Mouse (Mus musculus): ENCODE results near the gene Cep128. TPM values are rescaled to one million over a fixed set of nuclear protein-coding genes. Genes with fewer than 3 reads are reported as not detected.

The Cep128 gene
- polyA plus RNA-seq, 1 experiment from 2014 or later, result 5.2 TPM

DNA sequence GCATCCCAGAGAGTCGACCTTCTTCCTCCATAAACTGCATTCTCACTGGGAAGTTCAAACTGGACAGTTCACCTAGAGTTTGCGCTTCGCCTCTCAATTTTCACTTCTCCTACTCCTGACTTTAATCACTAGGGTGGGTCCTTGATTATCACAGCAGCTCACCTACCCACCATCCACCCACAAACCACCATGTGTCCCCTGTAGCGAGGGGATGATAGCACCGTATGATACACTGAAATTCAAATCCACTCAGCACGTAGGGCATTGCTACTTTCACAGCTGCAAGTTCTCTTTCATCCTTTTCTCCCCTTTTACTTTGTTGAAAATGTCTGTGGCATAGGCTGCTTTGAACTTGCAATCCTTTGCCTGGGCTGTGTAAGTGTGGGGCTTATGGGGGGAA lies 371.2 kb downstream of the Cep128 start:
- WGBS, result 88% methylated on average over 6 of the region's 6 CpGs
- Histone ChIP-seq H3K9me3 (ENCODE audit: control insufficient read depth, low read length) (no peaks in the 10 kb centered on the region), H3K4me2 (ENCODE audit: low read length) (no peak overlapping the region), H3K36me3 (ENCODE audit: control insufficient read depth, insufficient read depth, low read length) (no peaks in the 10 kb centered on the region), H3K4me3 (replicated peaks; ENCODE audit: low read depth, low read length) (no peak overlapping the region), H3K4me1 (ENCODE audit: control insufficient read depth, insufficient read depth, low read length) (peaks cover 5% of the 10 kb centered on the region; the same call in 1 of the 2 replicates), H3K27ac (replicated peaks; ENCODE audit: low read depth, low read length) (no peak overlapping the region), H3K27me3 (ENCODE audit: control insufficient read depth, insufficient read depth, low read length) (no peaks in the 10 kb centered on the region), H3K9ac (replicated peaks; ENCODE audit: low read length) (no peak overlapping the region)
- DNase-seq (no peak), ATAC-seq (ENCODE audit: low FRiP score, low TSS enrichment) (no peak)

DNA sequence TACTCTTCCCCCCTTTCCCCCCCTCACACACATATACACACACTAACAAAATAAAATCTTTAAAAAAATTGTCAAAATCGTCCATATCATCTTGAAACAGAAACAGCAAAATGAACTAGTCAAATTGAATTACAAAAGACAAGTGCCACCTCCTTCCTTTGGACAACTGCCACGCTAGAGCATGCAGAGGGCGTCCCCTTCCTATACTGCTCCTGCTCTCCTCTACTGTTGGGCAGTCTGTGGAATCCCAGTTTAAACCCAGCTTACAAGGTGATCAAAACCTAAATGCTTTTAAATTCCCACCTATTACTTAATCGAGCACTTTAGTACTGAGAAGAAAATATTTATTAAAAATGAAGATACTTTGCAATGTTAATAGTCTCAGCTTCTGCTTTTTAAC lies 372.0 kb downstream of the Cep128 start:
- Histone ChIP-seq H3K27me3 (ENCODE audit: control insufficient read depth, insufficient read depth, low read length) (no peaks in the 10 kb centered on the region), H3K4me2 (ENCODE audit: low read length) (no peak overlapping the region), H3K9ac (replicated peaks; ENCODE audit: low read length) (no peak overlapping the region), H3K27ac (replicated peaks; ENCODE audit: low read depth, low read length) (no peak overlapping the region), H3K36me3 (ENCODE audit: control insufficient read depth, insufficient read depth, low read length) (no peaks in the 10 kb centered on the region), H3K4me1 (ENCODE audit: control insufficient read depth, insufficient read depth, low read length) (peaks cover 5% of the 10 kb centered on the region; the same call in 1 of the 2 replicates), H3K4me3 (replicated peaks; ENCODE audit: low read depth, low read length) (no peak overlapping the region), H3K9me3 (ENCODE audit: control insufficient read depth, low read length) (no peaks in the 10 kb centered on the region)
- WGBS, result 57% methylated on average over 4 of the region's 4 CpGs
- ATAC-seq (ENCODE audit: low FRiP score, low TSS enrichment) (no peak), DNase-seq (peak; percentile 19)

DNA sequence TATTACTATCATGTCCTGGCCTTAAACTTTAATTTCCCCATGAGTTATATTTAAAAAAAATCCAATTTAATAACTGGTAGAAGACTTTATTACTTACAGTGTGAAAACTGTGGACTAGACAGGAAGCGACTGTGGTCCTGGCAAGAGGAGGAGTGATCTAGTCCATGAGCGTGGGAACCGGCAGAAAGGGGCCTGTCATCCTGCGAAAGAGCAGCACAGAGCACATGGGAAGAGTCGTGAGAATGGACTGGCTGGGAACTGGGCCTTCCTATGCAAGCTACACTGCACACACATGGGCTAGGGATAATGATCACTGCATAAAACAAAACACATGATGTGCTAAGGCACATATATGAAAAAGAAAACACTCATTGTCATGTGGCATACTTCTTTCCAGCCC lies 375.5 kb downstream of the Cep128 start:
- H3K4me3 ChIP-seq (replicated peaks; ENCODE audit: low read depth, low read length), result no peak overlapping the region
- DNase-seq (no peak), ATAC-seq (ENCODE audit: low FRiP score, low TSS enrichment) (no peak)
- no peak overlapping the region for H3K9ac ChIP-seq (replicated peaks; ENCODE audit: low read length)
- H3K4me2 ChIP-seq (ENCODE audit: low read length), result no peak overlapping the region
- H3K9me3 ChIP-seq (ENCODE audit: control insufficient read depth, low read length), result no peaks in the 10 kb centered on the region
- H3K36me3 ChIP-seq (ENCODE audit: control insufficient read depth, insufficient read depth, low read length), result no peaks in the 10 kb centered on the region
- H3K27me3 ChIP-seq (ENCODE audit: control insufficient read depth, insufficient read depth, low read length), result no peaks in the 10 kb centered on the region
- no peak overlapping the region for H3K27ac ChIP-seq (replicated peaks; ENCODE audit: low read depth, low read length)
- H3K4me1 ChIP-seq (ENCODE audit: control insufficient read depth, insufficient read depth, low read length), result no peaks in the 10 kb centered on the region
- 90% methylated on average over 5 of the region's 5 CpGs for WGBS

DNA sequence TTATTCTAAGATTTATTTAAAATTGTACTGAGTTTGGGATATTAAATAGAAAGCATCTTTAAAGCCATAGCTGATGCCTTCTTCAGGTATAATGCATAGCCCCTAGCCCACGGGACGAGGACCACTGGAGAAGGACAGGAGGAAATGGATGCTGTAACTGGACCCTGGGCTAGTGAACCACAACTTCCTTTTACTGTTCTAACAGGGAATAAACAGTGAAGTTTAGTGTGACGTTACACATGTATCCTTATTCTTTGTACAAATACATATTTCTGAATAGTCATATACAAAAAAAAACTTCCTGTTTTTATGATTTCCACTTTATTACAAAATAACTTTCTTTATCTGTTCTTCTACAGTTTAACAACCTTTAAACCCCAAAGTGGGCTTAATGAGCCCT lies 376.0 kb downstream of the Cep128 start:
- no peaks in the 10 kb centered on the region for H3K9me3 ChIP-seq (ENCODE audit: control insufficient read depth, low read length)
- ATAC-seq (ENCODE audit: low FRiP score, low TSS enrichment) (no peak), DNase-seq (no peak)
- no peak overlapping the region for H3K27ac ChIP-seq (replicated peaks; ENCODE audit: low read depth, low read length)
- WGBS, result 94% methylated on average over 3 of the region's 3 CpGs
- no peak overlapping the region for H3K9ac ChIP-seq (replicated peaks; ENCODE audit: low read length)
- no peak overlapping the region for H3K4me2 ChIP-seq (ENCODE audit: low read length)
- no peaks in the 10 kb centered on the region for H3K4me1 ChIP-seq (ENCODE audit: control insufficient read depth, insufficient read depth, low read length)
- no peak overlapping the region for H3K4me3 ChIP-seq (replicated peaks; ENCODE audit: low read depth, low read length)
- H3K36me3 ChIP-seq (ENCODE audit: control insufficient read depth, insufficient read depth, low read length), result no peaks in the 10 kb centered on the region
- no peaks in the 10 kb centered on the region for H3K27me3 ChIP-seq (ENCODE audit: control insufficient read depth, insufficient read depth, low read length)

DNA sequence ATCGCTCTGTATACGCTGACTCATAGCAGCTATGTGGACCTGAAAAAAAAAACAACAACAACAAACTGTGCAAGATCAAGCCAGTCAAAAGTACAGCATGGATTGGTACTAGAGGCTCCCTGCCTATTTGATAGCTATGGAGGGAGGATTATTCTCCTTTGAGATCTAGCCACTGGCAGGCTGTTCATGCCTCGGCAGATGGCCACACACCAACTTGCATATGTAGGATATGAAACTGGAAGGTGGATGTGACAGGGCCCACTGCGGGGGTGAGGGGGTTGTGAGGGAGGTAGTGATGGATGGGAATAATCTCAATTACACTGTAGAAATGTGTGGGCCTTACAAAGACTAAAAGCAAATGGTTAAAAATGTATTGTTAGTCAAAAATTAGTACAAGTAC lies 386.7 kb downstream of the Cep128 start:
- no peaks in the 10 kb centered on the region for H3K9me3 ChIP-seq (ENCODE audit: control insufficient read depth, low read length)
- no peaks in the 10 kb centered on the region for H3K4me1 ChIP-seq (ENCODE audit: control insufficient read depth, insufficient read depth, low read length)
- ATAC-seq (ENCODE audit: low FRiP score, low TSS enrichment) (no peak), DNase-seq (no peak)
- no peaks in the 10 kb centered on the region for H3K27me3 ChIP-seq (ENCODE audit: control insufficient read depth, insufficient read depth, low read length)
- H3K4me2 ChIP-seq (ENCODE audit: low read length), result no peak overlapping the region
- H3K27ac ChIP-seq (replicated peaks; ENCODE audit: low read depth, low read length), result no peak overlapping the region
- H3K4me3 ChIP-seq (replicated peaks; ENCODE audit: low read depth, low read length), result no peak overlapping the region
- H3K9ac ChIP-seq (replicated peaks; ENCODE audit: low read length), result no peak overlapping the region
- no peaks in the 10 kb centered on the region for H3K36me3 ChIP-seq (ENCODE audit: control insufficient read depth, insufficient read depth, low read length)
- 88% methylated on average over 4 of the region's 4 CpGs for WGBS

DNA sequence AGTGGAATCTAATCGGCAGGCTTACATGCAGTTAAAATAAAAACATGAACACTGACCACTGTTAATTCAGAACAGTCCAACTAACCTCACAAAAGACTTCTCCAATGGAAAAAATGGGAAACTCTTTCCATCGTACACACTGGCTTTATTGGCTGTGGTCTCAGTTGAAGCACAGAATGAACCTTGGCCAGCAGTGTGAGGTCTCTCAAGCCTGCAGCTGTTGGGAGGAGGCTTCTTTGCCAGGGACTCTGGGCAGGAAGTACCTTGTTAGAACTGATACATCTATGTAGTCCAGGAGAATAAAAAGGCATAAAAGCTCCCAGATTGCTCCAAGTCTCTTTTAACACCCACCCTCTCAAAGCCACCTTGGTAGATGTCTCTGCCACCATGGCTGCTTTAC lies 390.9 kb downstream of the Cep128 start:
- no peaks in the 10 kb centered on the region for H3K27me3 ChIP-seq (ENCODE audit: control insufficient read depth, insufficient read depth, low read length)
- no peaks in the 10 kb centered on the region for H3K4me1 ChIP-seq (ENCODE audit: control insufficient read depth, insufficient read depth, low read length)
- no peaks in the 10 kb centered on the region for H3K9me3 ChIP-seq (ENCODE audit: control insufficient read depth, low read length)
- no peaks in the 10 kb centered on the region for H3K36me3 ChIP-seq (ENCODE audit: control insufficient read depth, insufficient read depth, low read length)
- ATAC-seq (ENCODE audit: low FRiP score, low TSS enrichment), result no peak
- 92% methylated on average over 2 of the region's 2 CpGs for WGBS
- no peak overlapping the region for H3K27ac ChIP-seq (replicated peaks; ENCODE audit: low read depth, low read length)
- no peak for DNase-seq
- no peak overlapping the region for H3K9ac ChIP-seq (replicated peaks; ENCODE audit: low read length)
- H3K4me3 ChIP-seq (replicated peaks; ENCODE audit: low read depth, low read length), result no peak overlapping the region
- no peak overlapping the region for H3K4me2 ChIP-seq (ENCODE audit: low read length)

DNA sequence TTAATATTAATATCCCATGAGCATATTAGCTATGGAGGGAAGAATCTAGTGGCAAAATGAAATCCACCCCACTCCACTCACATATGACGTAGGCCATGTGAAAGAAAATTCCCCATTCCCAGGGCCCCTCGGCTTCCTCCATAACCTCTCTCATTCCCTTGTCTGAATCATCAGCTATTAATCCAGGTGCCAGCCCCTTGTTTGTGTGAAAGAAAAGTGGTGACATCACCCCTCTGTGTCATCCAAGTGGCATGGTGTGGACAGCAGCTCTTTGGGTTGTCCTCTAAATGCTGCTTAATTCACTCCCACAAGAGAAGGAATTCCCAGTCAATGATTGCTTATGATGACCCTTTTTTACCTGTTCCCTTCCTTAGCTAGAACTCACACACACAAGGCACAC lies 396.4 kb downstream of the Cep128 start:
- H3K4me2 ChIP-seq (ENCODE audit: low read length), result no peak overlapping the region
- H3K27me3 ChIP-seq (ENCODE audit: control insufficient read depth, insufficient read depth, low read length), result no peaks in the 10 kb centered on the region
- no peak overlapping the region for H3K4me3 ChIP-seq (replicated peaks; ENCODE audit: low read depth, low read length)
- no peak for DNase-seq
- peak overlapping the region; percentile 49; the same call in 1 of the 2 replicates for H3K27ac ChIP-seq (replicated peaks; ENCODE audit: low read depth, low read length)
- no peaks in the 10 kb centered on the region for H3K9me3 ChIP-seq (ENCODE audit: control insufficient read depth, low read length)
- no peak for ATAC-seq (ENCODE audit: low FRiP score, low TSS enrichment)
- no peaks in the 10 kb centered on the region for H3K4me1 ChIP-seq (ENCODE audit: control insufficient read depth, insufficient read depth, low read length)
- WGBS, result 66% methylated on average over 2 of the region's 2 CpGs
- no peak overlapping the region for H3K9ac ChIP-seq (replicated peaks; ENCODE audit: low read length)
- H3K36me3 ChIP-seq (ENCODE audit: control insufficient read depth, insufficient read depth, low read length), result no peaks in the 10 kb centered on the region

DNA sequence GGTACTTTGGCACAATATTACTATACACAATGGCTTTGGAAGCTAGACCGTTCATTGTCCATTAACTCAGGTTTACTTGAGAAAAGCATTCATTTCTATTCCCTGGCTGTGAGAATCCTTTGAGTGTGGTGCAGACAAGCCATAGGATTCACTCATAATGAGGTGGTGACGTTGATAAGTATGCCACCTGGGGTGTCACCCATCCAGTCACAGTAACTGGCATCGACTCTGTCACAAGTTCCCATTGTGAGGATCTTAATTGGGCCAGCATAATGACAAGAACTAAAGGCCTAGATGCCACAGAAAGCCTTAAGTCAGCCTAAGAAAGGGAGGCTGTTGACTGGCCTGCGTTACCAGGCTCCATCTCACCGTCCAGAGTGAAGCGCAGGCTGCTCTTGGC lies 396.9 kb downstream of the Cep128 start:
- Histone ChIP-seq H3K9me3 (ENCODE audit: control insufficient read depth, low read length) (no peaks in the 10 kb centered on the region; the same call in 1 of the 2 replicates), H3K36me3 (ENCODE audit: control insufficient read depth, insufficient read depth, low read length) (no peaks in the 10 kb centered on the region), H3K4me1 (ENCODE audit: control insufficient read depth, insufficient read depth, low read length) (no peaks in the 10 kb centered on the region), H3K27ac (replicated peaks; ENCODE audit: low read depth, low read length) (no peak overlapping the region), H3K27me3 (ENCODE audit: control insufficient read depth, insufficient read depth, low read length) (no peaks in the 10 kb centered on the region), H3K4me2 (ENCODE audit: low read length) (no peak overlapping the region), H3K4me3 (replicated peaks; ENCODE audit: low read depth, low read length) (no peak overlapping the region), H3K9ac (replicated peaks; ENCODE audit: low read length) (no peak overlapping the region)
- ATAC-seq (ENCODE audit: low FRiP score, low TSS enrichment) (no peak; the same call in 1 of the 2 replicates), DNase-seq (peak; percentile 13)
- WGBS, result 63% methylated on average over 6 of the region's 6 CpGs

DNA sequence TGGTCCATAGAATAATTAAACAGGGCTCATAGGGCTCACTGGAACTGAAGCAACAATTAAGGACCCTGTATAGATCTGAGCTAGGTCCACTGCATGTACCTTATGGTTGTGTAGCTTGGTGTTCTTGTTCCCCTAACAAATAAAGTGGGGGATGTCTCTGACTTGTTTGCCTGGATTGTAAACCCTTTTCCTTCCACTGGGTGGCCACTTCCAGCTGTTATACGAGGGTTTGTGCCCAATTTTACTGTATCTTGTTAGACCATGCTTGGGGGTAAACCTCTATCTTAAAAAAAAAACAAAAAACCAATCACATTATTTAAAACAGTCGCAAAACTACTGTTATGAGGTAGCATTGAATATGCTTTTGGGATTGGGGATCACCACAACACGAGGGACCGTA lies 402.2 kb downstream of the Cep128 start:
- DNase-seq (no peak), ATAC-seq (ENCODE audit: low FRiP score, low TSS enrichment) (no peak)
- WGBS, result 88% methylated on average over 4 of the region's 4 CpGs
- Histone ChIP-seq H3K4me3 (replicated peaks; ENCODE audit: low read depth, low read length) (no peak overlapping the region), H3K36me3 (ENCODE audit: control insufficient read depth, insufficient read depth, low read length) (no peaks in the 10 kb centered on the region), H3K27me3 (ENCODE audit: control insufficient read depth, insufficient read depth, low read length) (no peaks in the 10 kb centered on the region), H3K9ac (replicated peaks; ENCODE audit: low read length) (no peak overlapping the region), H3K27ac (replicated peaks; ENCODE audit: low read depth, low read length) (no peak overlapping the region), H3K9me3 (ENCODE audit: control insufficient read depth, low read length) (no peaks in the 10 kb centered on the region; the same call in 1 of the 2 replicates), H3K4me1 (ENCODE audit: control insufficient read depth, insufficient read depth, low read length) (no peaks in the 10 kb centered on the region), H3K4me2 (ENCODE audit: low read length) (no peak overlapping the region)
